Mouse (Mus musculus) lung, postnatal 36 days (tissue): ENCODE measurements at regions not wholly inside any gene's neighbourhood (a gene's known extent, or its start where the extent isn't known, plus 50 kb on each side); places are given as distances from the start of the nearest gene placed in this dataset.

Experiments used
- DNase-seq: peaks from one replicate; pipeline ENCODE4 v3.0.0; 2022; ENCODE audit warnings: mixed read lengths

DNA sequence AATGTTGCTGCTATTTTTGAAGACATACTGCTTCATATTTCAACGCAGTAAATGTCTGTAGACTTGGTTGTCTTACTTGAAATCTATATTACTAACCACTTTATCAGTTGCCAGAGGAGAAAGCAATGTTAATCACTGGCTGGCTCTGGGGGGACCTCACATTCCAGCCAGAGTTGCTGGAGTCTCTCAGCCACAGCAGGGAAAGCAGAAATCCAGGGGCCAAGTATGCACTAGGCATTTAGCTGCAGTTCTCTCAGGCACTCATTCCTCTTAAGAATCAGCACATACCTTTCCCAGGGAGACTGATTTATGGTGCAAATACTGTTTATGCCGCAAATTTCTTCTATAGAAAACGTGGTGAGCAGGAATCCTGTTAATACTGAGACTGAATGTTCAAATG lies 933.6 kb upstream of the Lcorl start:
- peak; percentile 4 for DNase-seq

DNA sequence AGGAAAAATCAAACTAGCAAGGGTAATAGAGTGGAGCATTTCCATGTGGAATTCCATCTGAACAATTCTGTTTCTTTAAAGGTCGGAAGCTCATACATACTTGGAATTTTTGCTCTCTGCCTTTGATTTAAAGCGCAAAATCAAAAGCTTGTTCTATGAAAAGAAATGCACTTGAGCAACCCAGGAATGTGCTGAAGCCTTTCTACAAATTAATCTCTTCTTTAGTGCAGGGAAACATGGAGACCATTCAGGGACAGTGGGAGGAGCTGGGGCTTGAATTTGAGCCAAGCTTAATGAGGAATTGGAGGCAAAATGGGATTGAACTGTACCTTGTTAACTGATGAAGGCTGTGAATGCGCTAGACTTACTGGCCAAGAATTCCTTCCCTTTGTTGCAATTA lies 933.1 kb upstream of the Lcorl start:
- DNase-seq: peak; percentile 65

GRCm38 (mm10) chr5:46787079-46787478 lies 929.7 kb upstream of the Lcorl start:
- no peak for DNase-seq

- DNase-seq: no peak
Measured at GRCm38 (mm10) chr5:46756094-46756493, 898.7 kb upstream of the Lcorl start.

- DNase-seq: no peak
Measured at GRCm38 (mm10) chr5:46740034-46740582, 882.7 kb upstream of the Lcorl start.

GRCm38 (mm10) chr5:46732510-46732909 lies 875.1 kb upstream of the Lcorl start:
- no peak for DNase-seq

GRCm38 (mm10) chr5:46732025-46732424 lies 874.6 kb upstream of the Lcorl start:
- DNase-seq: no peak

GRCm38 (mm10) chr5:46731297-46731696 lies 873.9 kb upstream of the Lcorl start:
- DNase-seq: no peak

DNA sequence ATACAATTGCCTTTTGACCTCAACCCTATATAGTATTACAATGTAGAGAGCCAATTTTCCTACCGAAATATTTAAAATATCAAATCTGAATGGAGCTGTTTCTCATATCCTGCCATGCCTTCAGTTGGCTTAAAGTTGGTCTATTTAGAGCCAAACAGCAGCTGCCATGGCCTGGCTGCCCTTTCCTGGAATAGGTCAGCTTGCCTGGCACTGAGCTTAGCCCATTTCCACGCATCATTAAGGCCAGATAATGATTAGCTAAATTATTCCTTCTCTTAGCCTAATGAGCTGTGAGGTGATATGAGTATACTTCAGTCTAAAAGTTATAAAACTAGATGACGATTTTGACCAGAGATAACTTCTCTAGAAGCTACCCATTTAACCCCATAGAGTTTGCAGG lies 852.2 kb upstream of the Lcorl start:
- peak; percentile 3 for DNase-seq

DNA sequence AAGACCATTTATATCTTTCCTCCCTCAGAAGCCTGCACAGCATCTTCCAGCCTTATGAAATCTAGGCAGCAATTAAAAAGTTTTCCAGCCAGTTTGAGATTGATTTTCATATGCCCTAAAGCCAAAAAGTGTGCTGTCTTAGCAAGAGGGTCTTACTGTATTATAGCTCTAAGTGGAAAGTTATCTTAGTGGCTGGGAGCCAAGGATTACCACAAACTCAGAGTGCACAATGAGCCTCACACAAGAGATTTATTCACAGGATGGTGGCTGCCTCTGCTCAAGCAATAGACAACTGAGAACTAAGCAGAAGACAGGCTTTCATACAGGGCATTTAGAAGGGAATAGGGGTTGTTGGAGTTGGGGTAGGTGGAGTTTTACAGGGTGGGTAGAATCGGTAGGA lies 850.4 kb upstream of the Lcorl start:
- no peak for DNase-seq

DNA sequence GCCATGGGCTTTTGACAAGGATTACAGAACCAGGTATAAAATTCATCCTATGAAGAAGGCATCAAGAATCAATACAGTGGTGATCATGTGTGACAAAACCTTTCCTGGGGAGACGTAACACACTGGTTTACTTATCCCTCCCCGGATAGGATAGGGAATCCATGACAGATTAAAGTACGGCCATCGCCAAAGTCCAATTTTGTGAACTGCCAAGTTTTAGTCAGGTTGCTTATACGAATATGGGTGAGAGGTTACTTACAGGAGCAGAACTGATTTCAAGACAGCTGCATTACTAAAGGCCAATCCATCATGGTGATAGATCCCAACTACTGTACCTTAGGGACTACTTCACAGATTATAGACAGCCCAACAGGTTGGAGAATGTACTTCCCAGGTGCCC lies 849.6 kb upstream of the Lcorl start:
- DNase-seq: no peak

DNA sequence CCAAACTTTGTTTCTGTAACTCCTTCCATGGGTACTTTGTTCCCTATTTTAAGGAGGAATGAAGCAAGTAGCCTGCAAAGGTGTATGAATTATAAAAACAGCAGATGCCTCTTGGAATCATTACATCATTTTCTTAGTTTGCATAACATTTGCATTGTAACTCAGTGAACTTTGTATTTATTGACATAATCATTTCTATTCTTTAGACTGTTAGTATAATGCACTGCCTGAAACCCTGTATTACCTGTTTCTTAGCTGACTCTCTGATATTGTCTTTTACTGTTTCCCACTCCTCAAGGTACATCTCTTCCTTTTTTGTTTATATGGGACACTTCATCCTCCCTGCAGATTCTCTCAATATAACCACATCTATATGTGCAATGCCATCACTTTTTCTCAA lies 820.6 kb upstream of the Lcorl start:
- no peak for DNase-seq

DNA sequence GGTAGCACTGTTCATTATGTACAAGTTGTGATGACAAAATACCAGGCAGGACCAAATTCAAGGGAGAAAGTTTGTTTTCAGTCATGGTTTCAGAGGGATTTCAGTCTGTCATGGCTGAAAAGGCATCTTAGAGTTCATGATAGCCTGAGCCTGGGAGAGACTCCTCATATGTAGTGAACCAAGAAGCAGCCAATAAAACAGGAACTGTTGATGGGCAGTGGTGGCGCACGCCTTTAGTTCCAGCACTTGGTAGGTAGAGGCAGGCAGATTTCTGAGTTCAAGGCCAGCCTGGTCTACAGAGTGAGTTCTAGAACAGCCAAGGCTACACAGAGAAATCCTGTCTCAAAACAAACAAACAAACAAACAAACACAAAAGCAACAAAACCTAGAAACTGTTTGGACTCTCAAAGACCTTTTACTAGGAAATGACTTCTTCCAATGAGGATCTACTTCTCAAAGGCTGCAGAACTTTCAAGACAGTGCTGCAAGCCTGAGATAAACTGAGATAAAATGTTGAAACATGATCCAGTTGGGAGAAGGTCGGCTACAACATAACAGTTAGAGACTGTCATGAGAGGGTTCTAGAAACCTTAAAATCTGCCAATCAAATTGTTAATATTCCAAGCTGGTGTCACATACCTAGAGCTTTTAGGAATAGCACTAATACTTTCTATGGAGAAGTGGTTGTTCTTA lies 817.5 kb upstream of the Lcorl start:
- no peak for DNase-seq

GRCm38 (mm10) chr5:46673413-46673812 lies 816.0 kb upstream of the Lcorl start:
- no peak for DNase-seq

DNA sequence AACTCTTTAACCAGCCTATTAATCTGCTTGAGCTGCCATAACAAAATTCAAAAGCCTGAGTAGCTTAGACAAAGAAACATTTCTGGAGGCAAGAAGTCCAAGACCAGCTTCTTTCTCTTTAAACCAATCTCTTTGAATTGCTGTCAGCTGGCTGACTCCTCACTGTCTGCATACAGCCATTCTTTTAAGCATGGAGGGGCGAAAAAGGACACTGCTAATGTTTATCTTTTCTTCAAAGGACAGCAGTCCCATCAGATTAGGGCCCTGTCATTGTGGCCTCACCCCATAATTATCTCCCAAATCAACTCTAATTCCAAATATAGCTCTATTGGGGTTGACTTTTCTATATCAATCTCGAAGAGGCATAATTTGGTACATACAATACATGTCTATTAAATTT lies 813.1 kb upstream of the Lcorl start:
- no peak for DNase-seq

- no peak for DNase-seq
Measured at GRCm38 (mm10) chr5:46666250-46666649, 808.8 kb upstream of the Lcorl start.

- no peak for DNase-seq
Measured at GRCm38 (mm10) chr5:46657065-46657464, 799.6 kb upstream of the Lcorl start.

- DNase-seq: no peak
Measured at GRCm38 (mm10) chr5:46654189-46654588, 796.8 kb upstream of the Lcorl start.

GRCm38 (mm10) chr5:46643009-46643408 lies 785.6 kb upstream of the Lcorl start:
- no peak for DNase-seq

- DNase-seq: no peak
Measured at GRCm38 (mm10) chr5:46635116-46635668, 777.8 kb upstream of the Lcorl start.
